Mouse (Mus musculus): ENCODE results near the gene Bcas3. TPM values are rescaled to one million over a fixed set of nuclear protein-coding genes. Genes with fewer than 3 reads are reported as not detected.

Gene Bcas3
- total RNA-seq, 2 experiments from 2014 or later, result 65.4 to 69.7 TPM

GRCm38 (mm10) chr11:85761170-85761569 is 408.2 kb downstream of the Bcas3 start:
- DNase-seq (ENCODE audit: low spot score in 2 of 2), result no peak
- intact Hi-C loops (cut with DNase I), result no loop called here

DNA sequence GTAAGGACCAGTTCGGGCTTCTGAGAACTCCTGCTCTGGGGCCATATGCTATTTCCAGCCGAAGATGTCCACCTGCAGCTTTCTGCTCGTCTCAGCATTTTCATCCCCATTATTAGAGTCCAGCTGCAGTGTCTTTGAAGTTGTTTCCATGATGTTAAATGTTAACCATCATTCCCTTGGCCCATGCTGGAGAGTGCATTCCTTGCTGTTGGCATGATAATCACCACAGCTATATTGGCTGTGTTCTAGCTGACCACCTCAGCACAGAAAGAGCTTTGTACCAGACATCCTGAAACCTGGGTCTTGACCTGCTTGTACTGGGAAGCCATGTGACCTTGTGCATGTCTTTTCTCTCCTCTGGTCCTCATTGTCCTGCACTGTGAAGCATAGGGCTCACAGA is 410.7 kb downstream of the Bcas3 start:
- no peak for DNase-seq (ENCODE audit: low spot score in 2 of 2)
- intact Hi-C loops (cut with DNase I), result no loop called here

DNA sequence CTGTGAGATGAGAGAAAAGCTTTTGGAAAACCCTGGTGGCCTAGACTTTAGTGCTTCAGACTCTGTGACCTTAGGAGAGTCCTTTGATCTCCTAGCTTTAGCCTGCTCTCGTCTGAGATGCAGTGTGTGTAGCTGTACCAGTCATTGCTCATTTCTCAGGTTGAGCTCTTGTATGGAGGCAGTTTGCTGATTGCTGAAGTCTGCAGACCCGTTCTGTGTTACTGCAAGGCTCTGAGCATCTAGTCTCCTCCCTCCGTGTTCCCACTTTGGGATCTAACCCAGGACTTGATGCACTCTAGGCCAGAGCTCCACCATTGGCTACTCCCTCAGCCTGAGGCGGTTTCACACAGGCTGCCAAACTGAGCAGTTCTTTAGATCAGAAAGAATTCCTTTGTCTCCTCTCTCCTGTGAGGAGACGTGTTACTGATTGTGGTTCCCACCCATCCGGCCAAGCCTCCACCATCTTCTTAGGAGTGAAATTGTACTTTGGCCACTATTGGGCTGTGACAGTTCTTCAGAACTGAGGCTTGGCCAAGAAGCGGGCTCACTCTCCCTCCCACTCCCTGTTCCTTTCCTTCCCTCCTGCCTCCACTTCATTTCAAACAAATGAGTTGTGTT is 413.2 kb downstream of the Bcas3 start:
- intact Hi-C loops (cut with DNase I), result no loop called here
- DNase-seq (ENCODE audit: low spot score in 2 of 2), result no peak

DNA sequence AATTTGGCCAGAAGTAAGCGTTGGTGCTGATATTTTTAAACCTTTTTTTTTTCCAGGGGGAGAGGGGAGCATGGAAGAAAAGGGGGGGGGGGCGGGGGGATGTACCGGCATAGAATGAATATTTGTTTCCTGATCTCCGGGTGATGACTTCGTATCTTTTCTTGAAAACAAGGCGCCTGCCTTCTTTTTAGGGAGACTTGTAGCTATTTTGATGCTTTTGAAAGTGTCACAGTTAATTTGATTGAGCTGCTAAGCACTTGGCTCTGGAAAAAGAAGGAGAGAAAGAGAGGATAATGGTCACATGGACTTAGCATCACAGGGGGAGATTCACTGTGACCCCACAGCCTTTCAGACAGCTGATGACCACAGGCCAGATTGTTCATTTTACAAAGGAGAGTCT is 413.8 kb downstream of the Bcas3 start:
- intact Hi-C loops (cut with DNase I), result no loop called here
- no peak for DNase-seq (ENCODE audit: low spot score in 2 of 2)

DNA sequence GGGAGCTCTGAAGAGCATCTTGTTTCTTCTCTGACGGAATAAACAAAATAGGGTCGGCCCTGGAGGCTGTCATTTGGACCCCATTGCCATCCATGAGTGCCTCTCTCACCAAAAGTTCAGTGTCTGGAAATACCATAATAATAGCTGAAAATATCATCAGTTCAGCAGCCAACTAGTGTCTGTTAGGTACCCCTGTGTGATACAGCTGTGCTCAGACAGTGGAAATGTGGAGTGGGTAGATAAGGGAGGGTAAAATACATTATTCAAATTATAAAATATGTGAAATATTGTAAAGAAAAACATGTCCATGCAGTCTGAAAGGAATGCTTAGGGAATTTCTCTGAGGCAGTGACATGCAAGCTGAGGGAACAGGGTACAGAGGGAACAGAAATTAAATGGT is 416.8 kb downstream of the Bcas3 start:
- intact Hi-C loops (cut with DNase I), result no loop called here
- DNase-seq (ENCODE audit: low spot score in 2 of 2), result no peak

DNA sequence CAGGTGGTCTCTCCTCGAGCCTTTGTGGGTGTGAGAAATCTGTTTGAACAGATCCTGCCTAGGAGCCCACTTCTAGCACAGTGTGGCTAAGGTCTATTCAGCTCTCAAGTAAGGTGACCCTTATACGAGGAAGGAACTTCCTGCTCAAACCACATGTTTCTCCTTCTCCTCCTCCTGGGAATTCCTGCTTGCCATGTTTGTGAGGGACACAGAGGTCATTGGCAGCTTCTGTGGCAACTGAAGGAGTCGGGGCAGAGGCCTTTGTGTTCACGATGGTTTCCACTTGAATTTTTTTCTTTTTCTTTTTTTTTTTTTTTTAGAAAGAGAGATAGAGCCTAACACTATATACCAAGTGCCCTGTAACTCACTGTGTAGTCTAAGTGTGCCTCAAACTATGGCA is 420.4 kb downstream of the Bcas3 start:
- DNase-seq (ENCODE audit: low spot score in 2 of 2), result no peak
- intact Hi-C loops (cut with DNase I), result no loop called here

- intact Hi-C loops (cut with DNase I), result no loop called here
- no peak for DNase-seq (ENCODE audit: low spot score in 2 of 2)
Measured at GRCm38 (mm10) chr11:85774707-85775106, 421.7 kb downstream of the Bcas3 start.

DNA sequence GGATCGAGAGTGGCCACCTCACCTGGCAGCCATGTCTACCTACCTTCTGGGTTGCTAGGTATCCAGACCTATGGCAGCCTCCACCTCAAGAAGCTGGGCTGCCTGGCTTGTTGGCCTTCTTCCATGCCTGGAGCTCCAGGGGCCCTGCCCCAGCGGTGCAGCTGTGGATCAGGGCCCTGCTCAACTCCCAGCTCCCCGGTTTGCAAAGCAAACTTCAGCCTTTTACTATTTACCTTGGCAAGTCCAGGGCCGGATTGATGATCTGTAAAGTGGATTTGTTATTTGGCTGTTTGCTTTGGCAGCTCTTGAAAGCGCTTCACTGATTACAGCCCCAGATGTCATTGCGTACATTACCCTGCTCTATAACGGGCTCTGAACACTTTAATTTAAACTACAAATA is 422.5 kb downstream of the Bcas3 start:
- no peak for DNase-seq (ENCODE audit: low spot score in 2 of 2)
- intact Hi-C loops (cut with DNase I), result no loop called here

- intact Hi-C loops (cut with DNase I), result no loop called here
- DNase-seq (ENCODE audit: low spot score in 2 of 2), result no peak
Measured at GRCm38 (mm10) chr11:85776861-85777360, 423.9 kb downstream of the Bcas3 start.

DNA sequence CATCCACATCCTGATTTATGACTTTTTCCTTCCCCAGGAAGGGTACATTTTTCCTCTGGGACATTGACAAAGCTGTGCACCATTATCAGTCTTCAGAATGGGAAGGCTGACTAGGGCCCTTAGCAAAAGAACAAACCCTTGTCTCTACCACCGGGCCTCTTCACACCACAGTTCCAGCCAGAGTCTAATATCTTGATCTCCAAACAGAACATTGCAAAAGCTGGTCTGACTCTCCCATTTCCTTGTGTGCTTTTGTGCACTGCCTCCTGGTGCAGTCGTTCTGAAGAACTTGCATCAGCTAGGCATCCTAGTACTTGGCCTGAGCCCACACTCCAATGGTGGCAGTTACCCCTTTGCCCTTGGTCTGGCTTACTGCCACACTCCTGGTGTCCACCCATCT is 425.0 kb downstream of the Bcas3 start:
- DNase-seq (ENCODE audit: low spot score in 2 of 2), result no peak
- intact Hi-C loops (cut with DNase I), result no loop called here

- intact Hi-C loops (cut with DNase I), result no loop called here
- no peak for DNase-seq (ENCODE audit: low spot score in 2 of 2)
Measured at GRCm38 (mm10) chr11:85780303-85780702, 427.3 kb downstream of the Bcas3 start.

DNA sequence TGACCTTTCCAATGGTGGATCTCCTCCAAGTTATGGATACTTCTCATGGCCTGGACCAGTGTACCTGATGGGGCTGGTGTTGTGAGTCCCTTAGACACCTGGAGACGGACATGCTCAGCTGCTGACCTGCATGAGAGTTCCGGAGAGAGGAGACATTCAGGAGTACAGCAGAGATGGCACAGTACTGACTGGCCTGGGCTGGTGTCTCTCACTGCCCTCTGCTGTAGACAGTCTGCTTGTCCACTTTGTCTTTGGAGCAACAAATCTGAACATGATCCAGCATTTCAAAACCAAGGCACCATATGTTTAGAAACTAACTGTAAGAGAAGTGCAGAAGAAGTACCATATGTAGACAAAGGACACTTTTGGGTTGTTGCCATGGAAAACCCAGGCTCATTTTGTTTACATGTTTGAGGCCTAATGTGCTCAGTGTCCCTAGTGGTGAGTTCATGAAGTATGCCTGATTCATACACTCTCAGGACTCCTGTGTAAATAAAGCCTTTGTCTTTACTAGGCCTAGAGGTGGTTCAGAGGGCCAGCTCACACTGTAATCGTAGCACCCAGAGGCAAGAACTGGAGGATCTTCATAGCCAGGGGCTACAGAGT is 433.2 kb downstream of the Bcas3 start:
- intact Hi-C loops (cut with DNase I), result no loop called here
- DNase-seq (ENCODE audit: low spot score in 2 of 2), result peak in 1 of 2 experiments; percentile 24

DNA sequence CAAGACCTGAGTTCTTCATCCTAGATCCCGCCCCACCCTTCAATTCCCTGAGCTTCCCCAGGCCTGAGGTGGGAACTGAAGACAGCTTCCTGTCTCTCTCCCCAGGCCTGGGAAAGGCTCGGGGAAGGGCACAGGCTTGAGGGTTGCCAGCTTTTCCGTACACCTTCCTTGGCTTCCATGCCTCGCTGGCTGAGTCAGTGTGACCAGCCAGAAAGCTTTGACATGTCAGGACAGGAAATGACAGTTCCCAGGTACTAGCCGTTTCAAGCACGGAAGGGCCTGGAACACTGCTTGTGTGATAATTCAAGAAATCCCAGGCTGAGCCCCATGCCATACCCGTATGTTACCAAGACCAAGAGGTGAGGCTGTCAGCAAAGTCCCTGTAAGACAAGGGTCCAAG is 436.8 kb downstream of the Bcas3 start:
- intact Hi-C loops (cut with DNase I), result no loop called here

GRCm38 (mm10) chr11:85790267-85790666 is 437.3 kb downstream of the Bcas3 start:
- intact Hi-C loops (cut with DNase I), result no loop called here
- DNase-seq (ENCODE audit: low spot score in 2 of 2), result no peak

More for the DNA sequence above, 436.8 kb downstream of the Bcas3 start:
- no peak for DNase-seq (ENCODE audit: low spot score in 2 of 2)

DNA sequence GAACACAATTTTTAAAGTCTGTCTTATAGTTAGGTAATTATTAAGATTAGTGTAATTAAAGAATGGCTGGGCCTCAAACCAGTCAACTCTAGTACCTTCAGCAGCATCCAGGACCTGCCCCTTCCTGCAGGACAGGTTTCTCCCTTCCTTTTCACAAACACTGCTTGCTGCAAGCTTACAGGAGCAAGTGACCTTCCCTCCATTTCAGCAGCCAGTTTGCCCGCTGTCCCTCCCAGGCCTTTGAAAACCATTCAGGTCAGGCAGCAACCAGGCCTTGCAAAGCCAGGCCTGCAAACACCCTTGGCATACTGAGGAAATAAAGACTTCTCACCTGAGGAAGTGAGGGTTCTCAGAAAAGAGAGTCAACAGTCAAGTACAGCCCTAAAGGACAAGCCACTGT is 438.2 kb downstream of the Bcas3 start:
- intact Hi-C loops (cut with DNase I), result no loop called here
- DNase-seq (ENCODE audit: low spot score in 2 of 2), result no peak

DNA sequence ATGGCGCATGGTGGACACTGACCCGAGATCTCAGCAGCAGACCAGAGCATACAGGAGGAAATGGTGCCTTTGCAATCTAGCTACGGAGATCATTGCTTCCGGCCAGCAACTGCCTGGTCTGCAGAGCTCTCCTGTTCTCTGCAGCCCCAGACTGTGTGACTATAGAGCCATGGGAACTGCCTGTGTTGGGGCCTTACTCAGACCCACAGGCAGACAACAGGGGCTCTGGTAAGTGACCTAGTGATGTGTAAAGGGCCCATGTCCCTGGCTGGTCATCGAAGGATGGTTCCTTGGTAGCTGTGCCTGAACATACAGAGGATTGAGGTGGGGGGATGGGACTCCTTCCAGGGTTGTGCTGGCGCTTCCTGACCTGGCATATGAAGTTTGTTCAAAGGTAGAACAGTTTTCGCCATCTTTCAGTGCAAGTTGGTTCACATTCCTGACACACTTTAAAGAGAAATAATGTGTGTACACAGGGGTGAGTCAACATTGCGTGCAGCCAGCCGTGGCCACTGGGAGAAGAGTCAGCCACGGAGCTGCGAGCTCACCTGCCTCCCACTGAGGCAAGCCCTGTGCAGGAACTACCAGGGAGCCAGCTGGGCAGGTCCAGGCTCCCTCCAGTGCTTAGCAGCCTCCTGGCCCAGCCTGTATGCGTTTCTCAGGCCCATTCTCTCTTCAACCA is 439.7 kb downstream of the Bcas3 start:
- DNase-seq (ENCODE audit: low spot score in 2 of 2), result no peak
- intact Hi-C loops (cut with DNase I), result no loop called here

DNA sequence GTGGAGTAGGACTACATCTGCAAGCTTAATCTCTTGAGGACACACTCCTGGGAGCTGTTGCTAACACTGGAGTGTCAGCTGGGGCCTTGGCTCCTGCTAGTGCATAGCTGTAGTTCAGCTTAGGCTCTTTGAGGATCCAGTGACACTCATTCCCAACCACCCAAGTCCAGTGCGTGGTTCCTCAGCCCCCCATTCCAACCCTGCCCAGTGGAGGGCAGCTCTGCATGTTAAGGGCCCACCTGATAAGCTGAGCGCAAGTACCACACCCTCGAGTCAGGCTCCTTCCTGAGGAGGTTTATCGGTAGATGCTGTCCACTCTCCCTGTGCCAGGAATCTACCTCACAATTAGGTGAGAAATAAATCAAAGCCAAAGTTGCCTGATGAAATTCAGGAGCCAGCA is 446.5 kb downstream of the Bcas3 start:
- no peak for DNase-seq (ENCODE audit: low spot score in 2 of 2)
- intact Hi-C loops (cut with DNase I), result no loop called here

- intact Hi-C loops (cut with DNase I), result no loop called here
Measured at GRCm38 (mm10) chr11:85799856-85800255, 446.9 kb downstream of the Bcas3 start.

DNA sequence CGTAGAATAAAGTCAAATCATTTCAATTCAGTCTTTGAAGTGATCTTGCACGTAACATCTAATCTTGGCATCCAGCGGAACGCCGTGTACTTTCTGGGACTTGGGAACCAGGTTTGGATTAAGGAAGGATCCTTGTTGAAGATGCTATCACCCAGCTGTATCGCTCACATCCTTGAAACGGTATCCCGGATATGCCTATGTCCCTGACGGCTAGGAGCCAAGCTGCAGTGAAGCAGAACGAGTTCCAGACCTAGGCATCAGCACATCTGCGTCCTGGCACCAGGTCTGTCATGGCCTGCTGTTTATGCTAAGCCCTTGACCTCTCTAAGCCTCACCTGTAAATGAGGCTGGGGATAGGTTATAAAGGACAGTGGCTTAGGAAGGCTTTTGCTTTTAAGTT is 447.4 kb downstream of the Bcas3 start:
- intact Hi-C loops (cut with DNase I), result no loop called here
- no peak for DNase-seq (ENCODE audit: low spot score in 2 of 2)

More at GRCm38 (mm10) chr11:85799856-85800255, 446.9 kb downstream of the Bcas3 start:
- DNase-seq (ENCODE audit: low spot score in 2 of 2), result no peak

- no peak for DNase-seq (ENCODE audit: low spot score in 2 of 2)
- intact Hi-C loops (cut with DNase I), result no loop called here
Measured at GRCm38 (mm10) chr11:85804048-85804447, 451.1 kb downstream of the Bcas3 start.

DNA sequence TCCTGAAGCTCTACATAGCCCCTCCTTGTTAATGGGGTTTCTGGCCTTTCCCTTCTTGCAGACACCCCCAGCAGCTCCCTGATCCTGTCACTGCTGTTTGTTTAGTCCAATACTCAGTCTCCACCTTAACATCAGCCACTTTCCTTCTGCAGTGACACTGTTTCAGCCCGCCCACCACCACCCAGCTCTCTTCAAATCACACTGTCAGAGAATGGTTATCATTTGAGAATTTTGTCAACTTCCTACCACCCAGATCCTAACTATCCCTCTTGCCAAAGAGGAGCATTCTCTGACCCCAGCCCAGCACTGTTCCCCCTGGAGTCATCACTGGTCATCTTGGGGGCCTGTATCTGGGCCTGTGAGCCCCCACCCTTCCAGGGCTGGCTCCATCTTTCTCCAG is 452.8 kb downstream of the Bcas3 start:
- intact Hi-C loops (cut with DNase I), result no loop called here
- DNase-seq (ENCODE audit: low spot score in 2 of 2), result no peak

Measured in left cerebral cortex, postnatal 25 days (tissue).